Mouse (Mus musculus): ENCODE results near the gene Olfr323. TPM values are rescaled to one million over a fixed set of nuclear protein-coding genes. Genes with fewer than 3 reads are reported as not detected.
A peak's percentile ranks its signal among the peaks of the same experiment; 100 is the strongest.

The Olfr323 gene
- not detected in 2 replicates for polyA plus RNA-seq (2012; rRNA removed)
- not detected in 2 replicates for polyA plus RNA-seq (2014; fragmentation: Nextera tagmentation; extraction: Ambion mirVana)

DNA sequence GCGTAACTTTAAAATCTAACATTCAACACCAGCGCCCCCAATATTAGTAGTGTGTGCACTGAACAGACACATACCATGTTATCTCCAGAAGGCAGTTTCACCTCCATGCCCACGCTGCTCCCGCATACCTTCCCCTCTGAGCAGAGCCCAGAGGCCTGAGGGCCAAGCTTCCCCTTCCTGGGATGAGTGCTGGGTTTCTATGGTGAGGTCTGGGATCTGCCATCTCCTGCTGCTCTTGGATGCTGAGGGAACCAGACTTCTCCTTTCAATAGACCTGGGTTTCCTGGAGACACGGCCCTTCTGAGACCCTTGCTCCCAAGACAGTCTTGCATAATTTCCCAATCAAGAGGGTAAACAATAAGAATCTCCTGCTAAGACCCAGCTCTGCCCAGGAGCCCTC is at the start of gene Olfr323:
Gene Olfr323 (minus strand): TSS at position 101 of the 400 bp plus-strand sequence.
- H3K36me3 ChIP-seq (replicated peaks; ENCODE audit: control insufficient read depth, insufficient read depth, low read depth), result no peaks in the 10 kb centered on the region
- ATAC-seq (ENCODE audit: insufficient read depth), result no peak
- TF ChIP-seq EP300 (IDR thresholded peaks at IDR 0.05; ENCODE audit: low read depth) (no peak), CTCF (IDR thresholded peaks at IDR 0.05; ENCODE audit: low read depth) (no peak)
- H3K4me1 ChIP-seq (replicated peaks; ENCODE audit: control insufficient read depth in 2 of 2, insufficient read depth in 2 of 2, low read length in 1 of 2), result no peaks in the 10 kb centered on the region
- 56% methylated on average over 5 of the region's 5 CpGs for WGBS (ENCODE audit: insufficient replicate concordance)
- H3K9me3 ChIP-seq (ENCODE audit: control insufficient read depth, low read length), result no peaks in the 10 kb centered on the region
- H3K4me3 ChIP-seq (ENCODE audit: insufficient read depth in 1 of 2, low read depth in 2 of 2, low read length in 2 of 2), result no peak within 1 kb of the TSS
- no peaks in the 10 kb centered on the region for H3K27me3 ChIP-seq (ENCODE audit: control insufficient read depth, insufficient read depth, low read length)
- H3K27ac ChIP-seq, result no peak within 1 kb of the TSS
- no peak within 1 kb of the TSS for H3K4me2 ChIP-seq (ENCODE audit: low read depth)
- no peak within 1 kb of the TSS for H3K9ac ChIP-seq (replicated peaks)
- DNase-seq (ENCODE audit: low read depth in 3 of 3, low spot score in 3 of 3), result no peak

DNA sequence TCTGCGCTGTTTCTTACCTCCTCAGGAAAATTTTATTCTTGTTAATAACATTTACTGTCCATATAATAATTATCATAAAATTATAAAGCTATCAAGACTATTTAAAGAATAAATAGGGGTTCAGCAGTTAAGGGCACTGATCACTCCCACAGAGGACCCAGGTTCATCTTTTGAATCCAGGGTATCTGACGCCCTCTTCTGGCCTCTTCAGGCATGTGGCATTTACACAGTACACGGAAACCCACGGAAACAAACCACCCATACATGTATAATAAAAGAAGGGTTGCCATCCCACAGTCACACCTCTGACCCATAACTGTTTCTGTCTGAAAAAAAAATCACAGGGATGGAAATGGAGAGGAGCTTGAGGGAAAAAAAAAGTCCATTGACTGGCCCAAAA is 41.5 kb upstream of the Olfr323 start:
- no peaks in the 10 kb centered on the region for H3K27me3 ChIP-seq (ENCODE audit: control insufficient read depth, insufficient read depth, low read length)
- 40% methylated on average over 4 of the region's 4 CpGs for WGBS (ENCODE audit: insufficient replicate concordance)
- no peaks in the 10 kb centered on the region for H3K36me3 ChIP-seq (replicated peaks; ENCODE audit: control insufficient read depth, insufficient read depth, low read depth)
- H3K4me1 ChIP-seq (replicated peaks; ENCODE audit: control insufficient read depth in 2 of 2, insufficient read depth in 2 of 2, low read length in 1 of 2), result no peaks in the 10 kb centered on the region
- TF ChIP-seq CTCF (IDR thresholded peaks at IDR 0.05; ENCODE audit: low read depth) (peak; percentile 32; the same call in 1 of the 2 replicates), EP300 (IDR thresholded peaks at IDR 0.05; ENCODE audit: low read depth) (no peak)
- H3K9ac ChIP-seq (replicated peaks), result no peak overlapping the region
- no peaks in the 10 kb centered on the region for H3K9me3 ChIP-seq (ENCODE audit: control insufficient read depth, low read length)
- ATAC-seq (ENCODE audit: insufficient read depth), result no peak
- no peak for DNase-seq (ENCODE audit: low read depth in 3 of 3, low spot score in 3 of 3)
- H3K27ac ChIP-seq, result no peak overlapping the region
- no peak overlapping the region for H3K4me2 ChIP-seq (ENCODE audit: low read depth)
- H3K4me3 ChIP-seq (ENCODE audit: insufficient read depth in 1 of 2, low read depth in 2 of 2, low read length in 2 of 2), result no peak overlapping the region

DNA sequence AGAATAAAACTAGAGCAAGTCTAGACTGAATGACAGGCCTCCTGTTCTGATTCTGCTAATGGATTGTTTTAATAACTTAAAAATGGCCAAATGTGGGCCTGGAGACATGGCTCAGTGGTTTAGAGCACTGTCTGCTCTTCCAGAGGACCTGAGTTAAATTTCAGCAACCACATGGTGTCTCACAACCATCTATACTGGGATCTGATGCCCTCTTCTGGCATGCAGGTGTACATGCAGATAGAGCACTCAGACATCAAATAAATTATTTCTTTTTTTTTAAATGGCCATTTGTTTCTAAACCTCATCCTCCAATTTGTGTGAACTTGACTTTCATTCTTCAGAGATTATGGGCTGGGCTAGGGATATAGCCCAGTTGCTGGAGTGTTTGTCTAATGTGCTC is 39.0 kb upstream of the Olfr323 start:
- Histone ChIP-seq H3K27me3 (ENCODE audit: control insufficient read depth, insufficient read depth, low read length) (no peaks in the 10 kb centered on the region), H3K9ac (replicated peaks) (no peak overlapping the region), H3K4me1 (replicated peaks; ENCODE audit: control insufficient read depth in 2 of 2, insufficient read depth in 2 of 2, low read length in 1 of 2) (no peaks in the 10 kb centered on the region), H3K27ac (no peak overlapping the region), H3K36me3 (replicated peaks; ENCODE audit: control insufficient read depth, insufficient read depth, low read depth) (no peaks in the 10 kb centered on the region), H3K4me3 (ENCODE audit: insufficient read depth in 1 of 2, low read depth in 2 of 2, low read length in 2 of 2) (no peak overlapping the region), H3K9me3 (ENCODE audit: control insufficient read depth, low read length) (no peaks in the 10 kb centered on the region), H3K4me2 (ENCODE audit: low read depth) (no peak overlapping the region)
- TF ChIP-seq EP300 (IDR thresholded peaks at IDR 0.05; ENCODE audit: low read depth), result no peak
- TF ChIP-seq CTCF (IDR thresholded peaks at IDR 0.05; ENCODE audit: low read depth), result peak; percentile 10; the same call in 1 of the 2 replicates
- ATAC-seq (ENCODE audit: insufficient read depth), result no peak
- no peak for DNase-seq (ENCODE audit: low read depth in 3 of 3, low spot score in 3 of 3)

DNA sequence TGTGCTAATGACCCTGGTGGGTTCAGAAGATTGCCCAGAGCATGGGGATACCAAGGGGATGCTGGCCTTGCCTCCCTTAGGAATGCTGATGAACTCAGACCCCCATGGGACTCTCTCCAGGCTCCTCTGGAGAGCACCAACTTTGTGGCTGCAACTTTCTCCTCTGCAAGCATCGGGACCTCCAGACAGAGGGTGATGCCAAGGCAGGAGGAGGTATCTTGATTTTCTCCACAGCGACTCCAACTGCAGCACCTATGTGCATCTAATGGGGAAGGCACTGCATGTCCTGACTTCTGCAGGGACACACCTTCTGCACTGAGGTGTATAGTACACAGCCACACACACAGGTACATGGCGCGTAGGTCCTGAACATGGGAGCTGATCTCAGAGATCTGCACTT is 28.3 kb upstream of the Olfr323 start, which contains the start of gene Olfr322:
Gene Olfr322 (plus strand): TSS at position 187 of the 400 bp plus-strand sequence.
- Histone ChIP-seq H3K36me3 (replicated peaks; ENCODE audit: control insufficient read depth, insufficient read depth, low read depth) (no peaks in the 10 kb centered on the region), H3K9ac (replicated peaks) (no peak within 1 kb of the TSS), H3K27me3 (ENCODE audit: control insufficient read depth, insufficient read depth, low read length) (no peaks in the 10 kb centered on the region), H3K9me3 (ENCODE audit: control insufficient read depth, low read length) (no peaks in the 10 kb centered on the region), H3K27ac (no peak within 1 kb of the TSS), H3K4me2 (ENCODE audit: low read depth) (no peak within 1 kb of the TSS), H3K4me1 (replicated peaks; ENCODE audit: control insufficient read depth in 2 of 2, insufficient read depth in 2 of 2, low read length in 1 of 2) (no peaks in the 10 kb centered on the region), H3K4me3 (ENCODE audit: insufficient read depth in 1 of 2, low read depth in 2 of 2, low read length in 2 of 2) (no peak within 1 kb of the TSS)
- no peak for ATAC-seq (ENCODE audit: insufficient read depth)
- DNase-seq (ENCODE audit: low read depth in 3 of 3, low spot score in 3 of 3), result no peak
- TF ChIP-seq EP300 (IDR thresholded peaks at IDR 0.05; ENCODE audit: low read depth), result no peak
- WGBS (ENCODE audit: insufficient replicate concordance), result 73% methylated on average over 4 of the region's 4 CpGs

DNA sequence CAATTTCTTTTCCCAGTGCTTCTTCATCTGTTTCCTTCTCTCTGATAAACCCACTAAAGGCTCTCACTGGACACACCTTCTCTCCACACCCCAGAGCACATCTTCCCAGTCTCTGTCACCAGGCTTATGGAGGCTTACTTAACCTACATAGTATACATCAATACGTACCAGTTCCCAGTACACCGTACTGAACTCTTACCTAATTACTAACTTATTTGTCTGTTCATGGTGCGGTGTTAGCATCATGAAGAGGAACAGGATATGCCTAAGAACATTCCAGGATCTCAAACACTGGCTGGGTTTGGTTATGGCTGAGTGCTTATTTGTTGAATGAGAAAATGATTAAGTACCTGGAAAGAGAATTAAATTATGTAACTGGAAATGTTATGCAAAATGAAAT is 24.9 kb upstream of the Olfr323 start:
- Histone ChIP-seq H3K27me3 (ENCODE audit: control insufficient read depth, insufficient read depth, low read length) (no peaks in the 10 kb centered on the region), H3K4me3 (ENCODE audit: insufficient read depth in 1 of 2, low read depth in 2 of 2, low read length in 2 of 2) (no peak overlapping the region), H3K36me3 (replicated peaks; ENCODE audit: control insufficient read depth, insufficient read depth, low read depth) (peaks cover 20% of the 10 kb centered on the region), H3K4me2 (ENCODE audit: low read depth) (no peak overlapping the region), H3K4me1 (replicated peaks; ENCODE audit: control insufficient read depth in 2 of 2, insufficient read depth in 2 of 2, low read length in 1 of 2) (no peaks in the 10 kb centered on the region), H3K27ac (no peak overlapping the region), H3K9ac (replicated peaks) (no peak overlapping the region), H3K9me3 (ENCODE audit: control insufficient read depth, low read length) (no peaks in the 10 kb centered on the region)
- no peak for DNase-seq (ENCODE audit: low read depth in 3 of 3, low spot score in 3 of 3)
- no peak for ATAC-seq (ENCODE audit: insufficient read depth)
- no peak for TF ChIP-seq CTCF (IDR thresholded peaks at IDR 0.05; ENCODE audit: low read depth)
- TF ChIP-seq EP300 (IDR thresholded peaks at IDR 0.05; ENCODE audit: low read depth), result no peak
- 84% methylated on average over 3 of the region's 3 CpGs for WGBS (ENCODE audit: insufficient replicate concordance)

Data from liver, embryonic 14.5 days (tissue).